15 mouse cellular contexts compared by ENCODE assay signal in genomic region chr3:133165130-133165529, GRCm38 (mm10).
DNase-seq lines count a peak whose midpoint lies in the region; TF ChIP-seq lines count a peak whose summit lies in the region.
"Had no signal": no experiment of that assay in that cellular context is flagged by ENCODE, and none has a peak within 500 bp of the region (broad histone marks: within the 10 kb centered on the region; RNA-seq: fewer than 3 reads in every experiment).

No protein-coding gene starts in this region.

- H3K4me1 ChIP-seq in MEL (ENCODE audit: control insufficient read depth in 1 of 2, insufficient read depth in 2 of 2, low read length in 2 of 2), result peaks cover 0 to 4% of the 10 kb centered on the region in 2 experiments; a peak in 1 of 4 replicates
- H3K4me1 ChIP-seq: heart, embryonic 13.5 days; hindbrain, embryonic 12.5 days had no signal

- H3K9me3 ChIP-seq in MEL (replicated peaks; ENCODE audit: insufficient read depth, low read length), result no peaks in the 10 kb centered on the region
- H3K9me3 ChIP-seq: heart, embryonic 13.5 days; hindbrain, embryonic 12.5 days had no signal

- H3K36me3 ChIP-seq in MEL (ENCODE audit: control insufficient read depth in 1 of 2, insufficient read depth in 2 of 2, low read length in 2 of 2), result no peaks in the 10 kb centered on the region; a peak in 1 of 4 replicates
- H3K36me3 ChIP-seq: heart, embryonic 13.5 days; hindbrain, embryonic 12.5 days had no signal

- H3K9ac ChIP-seq in MEL (ENCODE audit: control insufficient read depth, low read depth, low read length, poor library complexity, severe bottlenecking), result no peak overlapping the region
- H3K9ac ChIP-seq: heart, embryonic 13.5 days; hindbrain, embryonic 12.5 days had no signal

- H3K79me2 ChIP-seq in MEL (ENCODE audit: control insufficient read depth, insufficient read depth, low read length, poor library complexity), result no peaks in the 10 kb centered on the region

- peak; percentile 14 for DNase-seq in left cerebral cortex, adult 11 months (ENCODE audit: low spot score)
- DNase-seq in left cerebral cortex, postnatal 4 days, result no peak
- DNase-seq in MEL (ENCODE audit: low read depth, low spot score) (peak; percentile 10), MN1 (ENCODE audit: low spot score) (no peak)
- peak; percentile 69 for DNase-seq in cerebellum, adult 11-12 months
- DNase-seq in frontal cortex, postnatal 36 days (ENCODE audit: low spot score in 2 of 2), result peak; percentile 48 to 50
- no peak for DNase-seq in adrenal gland, postnatal 4 days (ENCODE audit: low spot score in 2 of 2)
- no peak for DNase-seq in layer of hippocampus, postnatal 10 days (ENCODE audit: low spot score in 2 of 2)
- DNase-seq: adrenal gland, adult 2 months; gastrocnemius, postnatal 25 days; kidney, adult 11 months had no signal

- intact Hi-C loops in left cerebral cortex, postnatal 4 days (cut with DNase I), result no loop called here

- no peak for TF ChIP-seq EP300 in MEL (IDR thresholded peaks at IDR 0.05; ENCODE audit: low read depth in 1 of 2, low read length in 2 of 2)

- no peak overlapping the region for H3K4me3 ChIP-seq in MEL (ENCODE audit: control insufficient read depth in 1 of 2, insufficient read depth in 1 of 2, low read depth in 2 of 2, low read length in 2 of 2)
- H3K4me3 ChIP-seq: heart, embryonic 13.5 days; hindbrain, embryonic 12.5 days; layer of hippocampus, adult 2 months had no signal

- no peak for TF ChIP-seq POLR2A in MEL (IDR thresholded peaks at IDR 0.05; ENCODE audit: control insufficient read depth in 1 of 2, insufficient read depth in 1 of 2, low read depth in 1 of 2, low read length in 2 of 2, poor library complexity in 1 of 2)

- TF ChIP-seq CTCF in MEL (IDR thresholded peaks at IDR 0.05 in 2 of 3, conservative IDR thresholded peaks at IDR 0.05 in 1 of 3; ENCODE audit: control insufficient read depth in 1 of 3, insufficient read depth in 1 of 3, low read depth in 2 of 3, low read length in 3 of 3, poor library complexity in 1 of 3, severe bottlenecking in 1 of 3), result no peak

- TF ChIP-seq RAD21 in MEL (IDR thresholded peaks at IDR 0.05; ENCODE audit: low read depth, low read length), result no peak

- peaks cover 0 to 7% of the 10 kb centered on the region in 2 experiments for H3K27me3 ChIP-seq in MEL (ENCODE audit: control insufficient read depth in 1 of 2, insufficient read depth in 2 of 2, low read length in 2 of 2)
- H3K27me3 ChIP-seq: heart, embryonic 13.5 days; hindbrain, embryonic 12.5 days had no signal

- H3K27ac ChIP-seq in MEL (ENCODE audit: control insufficient read depth, low read depth, low read length), result no peak overlapping the region
- H3K27ac ChIP-seq: heart, embryonic 13.5 days; hindbrain, embryonic 12.5 days; layer of hippocampus, adult 2 months; macrophage had no signal

TF ChIP-seq in MEL, 35 proteins besides CTCF, POLR2A, EP300 and RAD21:
- no peak for TF ChIP-seq MXI1 (IDR thresholded peaks at IDR 0.05; ENCODE audit: low read depth, low read length)
- no peak for TF ChIP-seq TBP (IDR thresholded peaks at IDR 0.05; ENCODE audit: low read depth, low read length)
- TF ChIP-seq UBTF (IDR thresholded peaks at IDR 0.05; ENCODE audit: borderline replicate concordance, insufficient read depth, low read depth, low read length), result no peak
- no peak for TF ChIP-seq MYC (IDR thresholded peaks at IDR 0.05; ENCODE audit: low read depth, low read length)
- no peak for TF ChIP-seq BHLHE40 (IDR thresholded peaks at IDR 0.05; ENCODE audit: borderline replicate concordance, low read depth, low read length)
- TF ChIP-seq ETS1 (IDR thresholded peaks at IDR 0.05; ENCODE audit: low read depth, low read length), result no peak
- TF ChIP-seq GABPA (IDR thresholded peaks at IDR 0.05; ENCODE audit: low read depth, low read length), result no peak
- TF ChIP-seq SIN3A (IDR thresholded peaks at IDR 0.05; ENCODE audit: low read length), result no peak
- no peak for TF ChIP-seq GATA1 (IDR thresholded peaks at IDR 0.05; ENCODE audit: low read depth, low read length)
- no peak for TF ChIP-seq SMC3 (IDR thresholded peaks at IDR 0.05; ENCODE audit: low read depth, low read length)
- no peak for TF ChIP-seq USF2 (IDR thresholded peaks at IDR 0.05; ENCODE audit: borderline replicate concordance in 1 of 2, insufficient read depth in 1 of 2, low read depth in 1 of 2, low read length in 2 of 2)
- no peak for TF ChIP-seq ZC3H11A (IDR thresholded peaks at IDR 0.05; ENCODE audit: low read depth, low read length)
- TF ChIP-seq MAFK (IDR thresholded peaks at IDR 0.05; ENCODE audit: borderline replicate concordance, low read depth, low read length), result no peak
- TF ChIP-seq ZNF384 (IDR thresholded peaks at IDR 0.05; ENCODE audit: low read depth, low read length), result no peak
TF ChIP-seq in MEL: peak in this region for 0.

Comparison
In these comparisons a context has a peak if more than half of its experiments do, and no peak if none do; other contexts are left out.
1. DNase-seq: peak in left cerebral cortex, adult 11 months (single experiment), MEL (single experiment), cerebellum, adult 11-12 months (single experiment) and frontal cortex, postnatal 36 days (2 of 2); none in left cerebral cortex, postnatal 4 days (single experiment), MN1 (single experiment), adrenal gland, postnatal 4 days (0 of 2) and layer of hippocampus, postnatal 10 days (0 of 2).